Mouse (Mus musculus) bone marrow macrophage, adult 2 months (primary cell): ENCODE measurements around the gene Yipf1. TPM values are rescaled to one million over a fixed set of nuclear protein-coding genes. Genes with fewer than 3 reads are reported as not detected.

Source experiments
- H3K27ac ChIP-seq: 2 replicates; pipeline ENCODE4 v1.5.1; 2012; ENCODE audit warnings: low read depth, low read length; ENCODE audit not compliant: insufficient read depth
- H3K4me1 ChIP-seq: 2 replicates; pipeline ENCODE4 v1.6.1; 2012; ENCODE audit warnings: low read length; ENCODE audit not compliant: control insufficient read depth, insufficient read depth
- H3K4me3 ChIP-seq: 2 replicates; pipeline ENCODE4 v1.5.1; 2012; ENCODE audit warnings: mild to moderate bottlenecking, low read length, moderate library complexity; ENCODE audit not compliant: insufficient read depth
- CTCF ChIP-seq: IDR thresholded peaks from 2 replicates; pipeline ENCODE4 v1.5.1; 2012; ENCODE audit warnings: low read depth, mild to moderate bottlenecking, low read length, moderate library complexity
- POLR2A ChIP-seq: IDR thresholded peaks from 2 replicates; pipeline ENCODE4 v1.6.1; 2012; ENCODE audit warnings: mild to moderate bottlenecking, low read depth, low read length, borderline replicate concordance
- polyA plus RNA-seq: library from polyadenylated mRNA; stranded (reverse); fragments of >200 nt; gene quantifications from 2 replicates; pipeline ENCODE4 v1.2.4, GENCODE M21; 2012; ENCODE audit not compliant: missing spikeins, insufficient read depth, insufficient read length

Yipf1 gene
- polyA plus RNA-seq, 1 experiment, result 57.6 TPM

DNA sequence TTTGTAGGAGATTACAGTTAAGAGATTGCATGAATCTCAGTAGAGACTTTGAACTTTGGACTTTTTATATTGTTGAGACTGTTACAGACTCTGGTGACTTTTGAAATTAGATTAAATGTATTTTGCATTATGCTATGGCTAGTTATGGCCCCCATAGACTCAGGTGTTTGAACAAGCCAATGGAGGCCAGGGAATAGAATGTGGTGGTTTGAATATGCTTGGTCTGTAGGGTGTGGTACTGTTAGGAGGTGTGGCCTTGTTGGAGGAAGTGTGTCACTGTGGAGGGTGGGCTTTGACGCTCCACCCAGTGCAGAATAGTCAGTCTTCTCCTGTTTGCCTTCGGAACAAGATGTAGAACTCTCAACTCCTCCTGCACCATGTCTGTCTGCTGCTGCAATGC, 8.9 kb downstream of the Yipf1 start:
- TF ChIP-seq CTCF (no peak), POLR2A (no peak)
- Histone ChIP-seq H3K4me3 (no peak overlapping the region), H3K27ac (no peak overlapping the region), H3K4me1 (no peaks in the 10 kb centered on the region)

DNA sequence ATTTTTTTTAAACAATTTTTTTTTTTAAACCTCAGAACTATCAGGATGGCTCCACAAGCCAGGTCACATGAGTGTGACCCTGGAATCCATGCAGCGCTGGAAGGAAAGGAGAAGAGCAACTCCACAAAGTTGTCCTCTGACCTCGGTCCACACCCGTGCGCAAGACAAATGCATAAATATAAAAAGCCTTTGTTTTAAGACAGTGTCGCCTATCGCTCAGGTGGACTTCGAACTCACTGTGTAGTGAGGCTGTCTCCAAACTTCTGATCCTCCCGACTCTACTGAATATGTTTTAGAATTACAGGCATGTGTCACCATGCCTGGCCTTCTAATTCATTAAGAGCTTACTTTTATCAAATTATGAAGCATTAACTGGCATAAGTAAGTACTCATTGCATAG, 14.4 kb downstream of the Yipf1 start:
- TF ChIP-seq POLR2A (no peak), CTCF (no peak)

DNA sequence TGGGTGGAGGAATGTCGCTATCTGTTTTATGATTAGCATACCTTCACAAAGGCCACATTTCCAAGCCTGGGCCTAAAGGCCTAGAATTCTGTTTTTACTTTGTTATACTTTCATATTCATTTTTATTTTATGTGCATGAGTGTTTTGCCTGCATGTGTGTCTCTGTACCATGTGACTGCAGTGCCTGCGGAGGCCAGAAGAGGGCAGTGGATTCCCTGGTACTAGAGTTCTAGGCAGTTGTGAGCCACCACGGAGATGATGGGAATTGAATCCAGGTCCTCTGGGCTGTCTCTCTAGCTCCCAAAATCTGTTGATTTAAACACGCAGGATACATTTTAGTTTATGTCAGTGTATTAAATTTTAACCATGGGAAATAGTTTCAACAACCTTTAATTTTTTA, 19.4 kb downstream of the Yipf1 start:
- H3K4me3 ChIP-seq, result no peak overlapping the region
- no peak overlapping the region for H3K27ac ChIP-seq
- no peaks in the 10 kb centered on the region for H3K4me1 ChIP-seq
- TF ChIP-seq CTCF (no peak), POLR2A (no peak)

More for the DNA sequence above, 14.4 kb downstream of the Yipf1 start:
- no peak overlapping the region for H3K4me3 ChIP-seq
- H3K4me1 ChIP-seq, result no peaks in the 10 kb centered on the region
- no peak overlapping the region for H3K27ac ChIP-seq

DNA sequence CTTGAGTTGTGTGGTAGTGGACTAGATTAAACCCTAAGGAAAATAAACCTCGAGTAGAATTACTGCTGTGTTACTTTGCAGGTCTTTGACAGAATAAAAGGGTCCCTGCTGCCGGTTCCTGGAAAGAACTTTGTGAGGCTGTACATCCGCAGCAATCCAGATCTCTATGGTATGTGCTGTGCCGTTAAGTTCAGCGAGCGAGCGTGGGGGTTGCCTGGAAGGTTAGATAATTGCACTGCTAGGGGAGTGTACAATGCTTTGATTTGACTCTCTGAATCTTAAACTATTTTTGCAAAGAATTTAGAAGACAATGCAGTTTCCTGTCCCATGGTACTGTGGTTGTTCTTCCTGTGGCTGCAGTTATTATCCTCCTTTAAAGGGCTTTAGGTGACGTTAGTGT, 22.2 kb downstream of the Yipf1 start:
- Histone ChIP-seq H3K4me1 (no peaks in the 10 kb centered on the region), H3K27ac (no peak overlapping the region), H3K4me3 (no peak overlapping the region)
- TF ChIP-seq POLR2A, result no peak
- no peak for TF ChIP-seq CTCF

DNA sequence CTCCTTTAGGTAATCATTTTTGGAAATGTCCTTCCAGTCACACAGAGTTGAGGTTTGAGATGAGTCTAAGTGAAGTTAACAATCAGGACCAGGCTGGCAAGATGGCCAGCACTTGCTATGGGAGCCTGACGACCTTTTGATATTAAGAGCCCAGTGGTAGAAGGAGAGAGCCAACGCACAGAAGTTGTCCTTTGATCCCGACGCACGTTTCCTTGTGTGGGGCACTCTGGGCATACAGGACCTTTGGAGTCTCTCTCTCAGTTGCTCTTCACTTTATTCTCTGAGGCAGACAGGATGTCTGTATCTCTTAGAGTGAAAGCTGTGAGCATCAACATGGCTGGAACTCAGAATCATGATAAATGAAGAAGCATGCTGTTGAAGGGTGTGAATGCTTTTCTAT, 23.3 kb downstream of the Yipf1 start:
- no peak for TF ChIP-seq POLR2A
- H3K27ac ChIP-seq, result no peak overlapping the region
- no peak overlapping the region for H3K4me3 ChIP-seq
- H3K4me1 ChIP-seq, result no peaks in the 10 kb centered on the region

DNA sequence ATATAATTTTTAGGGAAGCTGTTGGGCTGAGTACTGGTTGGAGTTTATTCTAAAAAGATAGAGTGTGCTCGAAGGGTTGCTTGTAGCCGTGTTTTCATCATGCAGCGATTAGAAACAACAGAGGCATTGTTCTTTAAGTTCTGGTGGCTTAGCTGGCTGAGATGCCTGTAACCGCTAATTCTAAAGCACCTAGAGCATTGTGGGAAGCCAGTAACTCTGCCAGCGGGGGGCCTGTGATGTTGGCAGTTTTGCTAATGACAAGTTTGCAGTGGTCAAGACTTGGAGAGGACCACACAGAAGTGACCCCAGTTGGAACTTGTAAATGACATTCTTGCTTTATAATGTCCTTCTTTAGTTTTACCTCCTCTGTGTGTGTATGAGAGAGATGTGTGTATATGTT, 27.2 kb downstream of the Yipf1 start:
- Histone ChIP-seq H3K4me1 (peaks cover 4% of the 10 kb centered on the region; the same call in 1 of the 2 replicates), H3K27ac (no peak overlapping the region), H3K4me3 (no peak overlapping the region)
- TF ChIP-seq POLR2A, result no peak
- no peak for TF ChIP-seq CTCF

DNA sequence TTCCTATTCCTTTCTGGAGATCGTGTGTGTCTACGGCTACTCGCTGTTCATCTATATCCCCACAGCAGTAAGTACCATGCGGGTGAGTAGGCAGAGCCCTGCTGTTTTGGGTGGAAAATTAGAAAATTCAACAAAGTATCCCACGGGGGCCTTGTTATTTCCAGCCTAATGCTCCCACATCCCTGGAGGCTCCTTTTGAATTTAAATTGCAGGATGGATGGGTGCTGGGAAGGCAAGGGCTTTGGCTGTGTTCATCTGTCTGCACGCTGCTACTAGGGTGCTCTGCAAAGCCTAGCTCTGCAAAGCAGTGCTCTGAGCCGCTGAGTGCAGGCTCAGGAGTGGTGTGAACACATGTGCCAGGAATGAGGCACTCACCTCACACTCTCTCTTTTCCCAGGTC, 30.4 kb downstream of the Yipf1 start:
- H3K4me3 ChIP-seq, result no peak overlapping the region
- peaks cover 4% of the 10 kb centered on the region; the same call in 1 of the 2 replicates for H3K4me1 ChIP-seq
- H3K27ac ChIP-seq, result no peak overlapping the region
- TF ChIP-seq CTCF, result no peak
- no peak for TF ChIP-seq POLR2A

DNA sequence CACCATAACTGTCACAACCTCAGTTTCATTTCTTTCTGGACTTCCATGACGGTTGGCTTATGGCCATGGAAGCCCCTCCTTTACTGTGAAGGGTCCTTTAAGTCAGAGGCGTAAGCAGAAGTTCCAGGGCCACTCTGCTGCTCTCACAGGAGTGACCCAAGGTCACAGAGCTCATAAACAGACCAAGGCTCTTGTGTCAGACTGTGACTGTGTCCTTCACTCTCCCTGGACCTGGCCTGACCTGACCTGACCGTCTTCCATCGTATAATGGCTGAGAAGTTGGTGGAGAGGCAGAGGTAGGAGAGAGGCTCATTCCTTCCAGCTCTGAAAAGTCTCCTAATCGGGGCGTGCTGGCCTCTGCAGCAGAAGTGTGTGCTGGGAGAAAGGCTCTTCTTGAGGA, 33.1 kb downstream of the Yipf1 start:
- peaks cover 4% of the 10 kb centered on the region; the same call in 1 of the 2 replicates for H3K4me1 ChIP-seq
- H3K4me3 ChIP-seq, result no peak overlapping the region
- no peak overlapping the region for H3K27ac ChIP-seq
- TF ChIP-seq POLR2A, result no peak
- TF ChIP-seq CTCF, result no peak

DNA sequence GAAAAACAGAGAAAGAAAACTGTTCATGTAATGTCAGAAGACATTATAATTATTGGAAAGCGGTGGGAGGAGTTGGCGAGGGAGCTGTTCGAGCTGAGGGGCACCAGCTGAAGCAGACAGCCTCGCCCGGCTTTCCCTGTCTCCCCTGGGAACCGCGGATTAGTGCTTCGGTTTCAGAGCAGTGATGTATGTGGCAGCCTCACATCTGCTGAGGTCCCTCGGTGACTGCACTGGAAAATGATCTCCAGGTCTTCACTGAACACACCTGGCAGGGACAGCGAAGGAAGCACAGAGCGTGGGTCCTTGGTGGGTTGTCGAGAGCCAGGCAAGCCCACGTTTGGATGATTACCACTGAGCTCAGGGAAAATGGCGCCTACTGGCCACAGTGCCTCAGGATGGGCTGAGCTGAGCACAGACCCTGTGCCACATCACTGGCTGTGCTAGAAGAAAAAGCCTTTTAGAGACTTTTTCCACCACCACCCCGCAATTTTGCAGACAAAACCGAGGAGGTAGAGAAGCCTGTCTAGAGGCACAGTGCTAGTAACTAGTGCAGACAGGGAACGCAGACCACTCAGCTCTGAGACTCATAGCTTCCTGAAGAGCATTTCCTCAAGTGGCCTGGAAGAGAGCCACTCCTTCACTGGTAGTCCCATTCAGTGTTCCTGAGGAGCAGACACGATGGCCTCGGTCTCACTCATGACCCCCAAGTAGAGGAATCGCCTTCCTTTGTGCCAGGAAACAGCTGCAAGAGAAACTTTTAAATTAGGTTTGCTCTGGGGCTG, 34.6 kb downstream of the Yipf1 start:
- Histone ChIP-seq H3K4me1 (no peaks in the 10 kb centered on the region), H3K27ac (no peak overlapping the region), H3K4me3 (no peak overlapping the region)
- TF ChIP-seq CTCF (no peak), POLR2A (no peak)

DNA sequence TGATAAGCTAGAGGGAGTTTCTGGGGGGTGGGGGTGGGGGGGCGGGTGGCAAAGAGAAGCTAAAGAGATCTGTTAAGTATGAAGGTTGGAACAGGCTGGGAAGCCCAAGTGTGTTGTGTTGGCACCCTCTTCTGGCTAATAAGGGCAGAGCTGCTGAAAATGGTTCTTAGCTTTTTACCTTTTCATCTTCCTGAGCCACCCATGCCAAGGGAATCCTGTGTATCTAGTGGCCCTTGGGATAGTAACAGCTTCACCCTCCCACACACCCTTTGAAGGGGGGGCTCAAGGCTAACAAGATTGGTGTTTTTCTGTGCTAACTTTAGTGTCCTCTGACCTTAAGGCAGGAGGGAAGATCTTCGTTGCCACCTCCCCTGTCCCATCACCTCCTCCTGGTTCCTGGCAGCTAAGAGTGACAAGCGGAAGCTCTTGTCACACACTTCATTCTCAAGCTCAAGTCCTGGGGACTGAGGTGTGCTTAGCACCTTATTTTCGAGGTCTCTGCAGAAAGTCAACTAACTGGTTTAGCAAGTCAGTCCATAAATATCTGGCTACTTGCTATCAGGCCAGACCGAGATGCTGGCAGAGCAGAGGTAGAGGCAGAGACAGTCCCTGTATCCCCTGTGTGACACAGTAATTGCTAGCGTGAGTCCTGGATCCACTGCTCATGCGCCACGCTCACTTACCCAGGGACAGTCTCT, 35.3 kb downstream of the Yipf1 start:
- no peak for TF ChIP-seq POLR2A
- TF ChIP-seq CTCF, result no peak
- no peak overlapping the region for H3K4me3 ChIP-seq
- no peaks in the 10 kb centered on the region for H3K4me1 ChIP-seq
- no peak overlapping the region for H3K27ac ChIP-seq

DNA sequence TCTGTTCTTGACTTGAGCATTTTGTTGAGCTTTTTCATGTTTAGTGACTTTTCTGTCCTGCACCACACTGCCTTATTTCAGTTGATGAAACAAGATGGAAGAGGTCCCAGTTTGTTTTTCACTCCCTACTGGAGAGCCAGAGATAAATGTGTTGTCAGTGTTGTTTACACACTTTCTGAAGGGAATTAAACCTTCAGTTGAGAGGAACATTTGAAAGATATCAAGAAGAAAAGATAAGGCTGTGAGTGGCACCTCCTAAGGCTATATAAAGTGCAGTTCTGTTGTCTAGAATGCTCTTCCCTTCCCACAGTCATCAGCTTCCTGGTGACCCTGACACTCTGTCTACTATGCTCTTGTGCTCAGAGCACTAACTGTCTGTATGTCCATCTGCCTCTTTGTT, 37.2 kb downstream of the Yipf1 start:
- TF ChIP-seq POLR2A (no peak), CTCF (no peak)
- Histone ChIP-seq H3K27ac (no peak overlapping the region), H3K4me1 (no peaks in the 10 kb centered on the region), H3K4me3 (no peak overlapping the region)
